Mouse (Mus musculus): Measurements from ENCODE around the gene Tent5c.

Tent5c gene

DNA sequence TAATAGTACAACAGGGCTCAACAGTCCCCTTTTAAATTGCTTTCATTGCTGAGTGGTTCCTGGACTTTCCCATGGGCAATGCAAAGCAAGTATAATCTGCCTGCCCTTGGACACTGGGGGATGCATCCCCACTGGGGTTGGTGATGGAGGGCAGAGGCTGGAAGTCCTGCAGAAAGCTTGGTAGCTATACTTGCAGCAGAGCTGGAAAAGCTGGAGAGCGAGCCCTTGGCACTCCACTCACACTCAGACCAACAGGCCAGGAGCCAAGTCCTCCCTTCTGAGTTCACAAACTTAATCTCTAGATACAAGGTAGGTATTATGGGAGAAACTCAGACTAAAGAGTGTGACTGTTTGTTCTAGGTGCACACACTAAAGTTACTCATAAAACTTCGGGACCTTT, 2.1 kb downstream of the Tent5c start:
- DNase-seq (ENCODE audit: low spot score), result no peak

DNA sequence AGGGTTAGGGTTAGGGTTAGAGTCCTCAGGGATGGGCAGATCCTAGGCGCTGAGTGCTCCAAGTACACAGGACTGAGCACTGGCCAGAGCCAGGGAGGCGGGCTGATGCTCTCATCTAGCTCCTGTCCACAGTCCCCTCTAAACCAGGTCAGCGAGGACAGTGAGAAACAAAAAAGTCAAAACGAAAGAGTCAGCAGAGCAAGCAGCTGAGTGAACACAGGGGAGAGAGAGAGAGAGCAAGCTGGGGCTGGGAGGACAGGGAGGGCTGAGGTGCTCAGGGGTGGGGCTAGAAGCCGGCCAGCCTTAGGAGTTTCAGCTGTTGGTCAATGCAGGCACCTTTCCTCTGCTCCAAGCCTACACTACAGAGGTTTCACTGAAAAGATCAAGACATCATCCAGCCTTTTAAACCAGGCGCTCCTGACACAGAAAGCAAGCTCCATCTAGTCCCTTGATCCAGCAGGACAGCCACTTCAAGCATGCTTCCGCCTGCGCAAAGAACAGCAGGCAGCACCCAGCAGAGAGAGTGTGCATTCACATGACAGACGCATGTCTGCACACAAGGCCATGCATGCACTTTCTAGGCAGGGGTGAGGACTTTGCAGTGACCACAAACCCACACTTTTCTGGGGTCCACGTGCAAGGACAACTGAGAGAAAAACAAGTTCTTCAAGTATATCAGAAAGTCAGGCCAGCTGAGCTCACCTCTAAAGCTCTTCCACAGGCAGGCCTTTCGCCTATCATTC, 3.6 kb downstream of the Tent5c start:
- no peak for DNase-seq (ENCODE audit: low spot score)

DNA sequence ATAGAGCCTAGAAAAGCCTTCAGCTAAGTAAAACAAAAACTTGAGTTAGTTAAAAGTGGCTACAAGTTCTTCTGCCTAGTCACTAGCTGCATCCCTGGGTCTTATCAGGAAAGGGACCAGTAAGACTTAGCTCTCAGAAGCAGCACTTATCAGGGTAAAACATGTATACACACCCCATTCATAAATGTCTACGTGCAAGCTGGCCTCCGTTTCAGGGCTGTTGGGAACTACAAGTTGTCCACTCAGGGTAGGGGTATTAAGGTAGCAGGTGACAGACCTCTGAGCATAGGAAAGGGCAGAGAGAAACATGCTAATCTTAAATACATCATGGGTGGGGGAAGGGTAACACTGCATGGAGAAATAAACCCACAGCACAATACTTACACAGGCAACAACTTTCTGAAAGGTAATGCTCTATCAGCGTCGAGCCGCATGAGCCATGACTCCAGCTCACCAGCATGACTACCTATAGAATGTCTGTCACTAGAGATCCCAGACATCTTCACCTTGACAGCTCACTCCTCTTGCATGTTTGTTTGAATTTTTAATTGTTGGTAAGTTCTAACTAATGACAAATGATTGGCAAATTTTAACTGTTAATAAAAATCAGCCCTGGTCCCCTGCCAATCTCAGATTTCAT, 6.0 kb downstream of the Tent5c start:
- DNase-seq (ENCODE audit: low spot score), result no peak

DNA sequence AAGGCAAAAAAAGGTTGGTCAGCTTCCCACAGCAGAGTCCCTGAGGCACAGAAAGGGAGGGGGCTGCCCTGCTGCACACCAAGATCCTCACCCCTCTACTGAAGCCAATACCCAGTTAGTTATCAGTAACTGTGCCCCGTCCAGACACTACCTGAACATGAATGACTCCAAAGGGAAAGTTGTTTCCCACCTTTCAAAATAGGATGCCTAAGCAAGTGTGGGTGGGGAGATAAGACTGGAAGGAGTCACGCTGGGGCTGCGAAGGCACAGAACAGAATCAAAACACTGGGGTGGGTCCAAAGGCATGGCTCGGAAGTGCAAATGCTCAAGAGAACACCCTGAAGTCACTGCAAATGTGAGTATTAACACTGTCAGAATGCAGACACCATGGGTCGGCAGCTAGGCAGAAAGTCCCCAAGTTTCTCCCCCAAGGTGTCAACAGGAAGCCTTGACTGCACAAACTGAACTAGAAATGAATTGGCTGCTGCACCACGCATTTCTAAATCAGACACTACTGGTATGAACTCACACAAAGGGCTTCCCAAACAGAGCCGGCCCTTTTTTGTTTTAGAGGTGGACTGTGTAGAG, 6.7 kb downstream of the Tent5c start:
- DNase-seq (ENCODE audit: low spot score), result no peak

DNA sequence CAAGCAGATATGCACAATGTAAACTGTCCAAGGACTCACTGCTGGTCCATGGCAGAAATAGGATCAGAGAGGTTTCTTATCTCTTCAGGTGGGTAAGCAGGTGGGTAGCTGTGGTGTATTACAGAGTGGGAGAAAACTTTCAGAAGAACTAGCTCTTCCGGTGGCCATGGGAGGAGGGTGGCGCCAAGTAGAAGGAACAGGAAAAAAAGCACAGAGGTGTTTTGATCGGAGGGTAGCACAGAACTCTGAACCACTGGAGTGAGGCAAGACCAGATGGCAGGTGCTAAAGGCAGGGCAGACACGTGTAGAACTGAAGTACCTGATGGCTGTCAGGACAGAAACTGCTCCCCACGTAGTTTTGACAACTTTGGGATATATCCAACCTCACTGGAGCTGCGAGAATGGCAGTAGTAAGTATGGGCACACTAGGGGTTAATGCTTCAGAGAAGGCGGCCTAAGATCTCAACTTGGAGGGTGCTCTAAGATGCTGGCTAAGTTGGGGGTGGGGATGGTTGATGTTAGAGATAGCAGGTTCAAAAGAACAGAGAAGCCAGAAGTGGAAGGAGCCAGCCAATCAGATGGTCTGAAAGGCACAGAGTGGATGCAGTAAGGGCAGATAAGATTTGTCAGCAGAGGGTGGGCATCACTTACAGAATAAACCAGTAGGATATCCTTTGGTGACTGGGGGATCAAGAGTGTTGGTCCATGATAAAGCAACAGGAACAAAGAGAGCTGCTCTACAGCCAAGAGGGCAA, 8.7 kb downstream of the Tent5c start:
- DNase-seq (ENCODE audit: low spot score), result no peak

DNA sequence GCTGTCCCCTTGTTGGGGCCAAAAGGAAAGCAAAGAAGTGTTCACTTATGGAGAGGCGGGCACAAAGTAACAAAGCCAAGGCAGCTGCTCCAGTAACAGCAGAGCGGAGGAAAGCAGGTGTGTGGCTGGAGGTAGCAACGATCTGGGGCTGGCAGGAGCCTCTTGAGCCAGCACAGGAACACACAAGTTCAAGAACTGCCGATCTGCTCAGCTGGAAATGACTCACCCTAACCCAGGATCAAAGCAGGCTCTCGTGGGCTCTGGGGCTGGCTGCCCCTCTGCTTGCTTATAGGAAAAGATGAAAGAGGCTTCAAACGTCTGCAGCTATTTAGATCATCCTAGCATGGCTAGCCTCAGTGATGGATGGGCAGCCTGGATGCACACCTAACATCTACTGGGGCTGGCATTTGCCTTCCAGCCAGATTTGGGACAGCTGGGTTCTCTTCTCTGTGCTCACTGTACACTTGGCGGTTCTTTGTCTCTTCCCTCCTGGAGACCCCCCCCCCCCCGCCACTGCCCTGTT, 14.1 kb downstream of the Tent5c start:
- DNase-seq (ENCODE audit: low spot score), result no peak

DNA sequence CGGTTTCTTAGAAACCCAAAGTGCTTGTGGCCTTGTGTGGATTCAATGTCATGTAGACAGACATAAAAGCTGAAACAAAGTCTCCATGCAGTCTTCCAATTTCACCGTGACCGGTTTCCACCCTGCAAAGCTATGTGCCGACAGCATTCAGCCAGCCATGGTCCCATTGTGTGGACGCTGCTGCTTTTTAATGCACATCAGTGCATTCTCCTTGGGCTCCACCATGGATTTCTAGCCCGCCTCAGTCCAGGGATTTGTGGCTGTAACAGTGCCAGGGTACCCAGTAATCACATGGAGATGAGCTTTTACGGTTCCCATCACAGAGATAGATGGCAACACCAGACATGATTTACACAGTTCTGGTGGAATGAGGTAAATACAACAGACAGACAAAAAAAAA, 14.6 kb downstream of the Tent5c start:
- DNase-seq (ENCODE audit: low spot score), result no peak

DNA sequence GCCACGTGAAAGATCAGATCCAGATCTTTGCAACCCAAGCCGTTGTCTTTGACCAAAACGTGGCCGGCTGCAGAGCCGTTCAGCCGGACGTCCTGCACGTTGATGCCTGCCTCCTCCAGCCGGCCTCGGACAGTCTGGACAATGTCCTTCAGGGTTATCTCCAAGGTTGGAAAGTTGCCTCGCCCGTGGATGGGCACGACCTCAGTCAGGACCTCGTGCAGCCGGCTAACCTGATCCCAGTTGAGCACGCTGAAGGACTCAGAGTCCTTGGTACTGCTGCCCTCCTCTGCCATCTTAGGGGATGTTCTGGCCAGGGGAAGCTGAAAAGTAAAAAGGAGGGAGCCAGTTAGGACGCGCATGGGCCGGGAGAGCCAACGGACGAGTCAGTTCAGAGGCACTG, 16.0 kb downstream of the Tent5c start:
- peak; percentile 45 for DNase-seq (ENCODE audit: low spot score)

DNA sequence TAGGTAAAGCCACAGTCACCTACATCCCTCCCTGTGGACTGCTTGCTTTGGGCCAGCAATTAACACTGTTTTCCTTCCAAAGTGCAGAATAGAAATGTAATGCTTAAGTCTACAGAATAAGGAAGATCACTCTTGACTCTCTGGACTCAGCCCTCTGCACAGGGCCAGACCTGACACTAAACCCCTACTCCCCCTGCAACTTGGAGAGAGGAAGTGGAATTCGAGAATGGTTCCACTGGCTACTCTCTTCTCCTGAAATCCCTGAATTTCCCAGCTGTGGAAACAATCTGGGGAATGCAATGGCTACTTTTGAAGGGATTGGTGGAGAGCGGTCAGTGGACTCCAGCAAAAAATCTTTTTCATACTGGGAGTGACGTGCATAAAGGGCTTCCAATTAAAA, 18.2 kb downstream of the Tent5c start:
- DNase-seq (ENCODE audit: low spot score), result no peak

DNA sequence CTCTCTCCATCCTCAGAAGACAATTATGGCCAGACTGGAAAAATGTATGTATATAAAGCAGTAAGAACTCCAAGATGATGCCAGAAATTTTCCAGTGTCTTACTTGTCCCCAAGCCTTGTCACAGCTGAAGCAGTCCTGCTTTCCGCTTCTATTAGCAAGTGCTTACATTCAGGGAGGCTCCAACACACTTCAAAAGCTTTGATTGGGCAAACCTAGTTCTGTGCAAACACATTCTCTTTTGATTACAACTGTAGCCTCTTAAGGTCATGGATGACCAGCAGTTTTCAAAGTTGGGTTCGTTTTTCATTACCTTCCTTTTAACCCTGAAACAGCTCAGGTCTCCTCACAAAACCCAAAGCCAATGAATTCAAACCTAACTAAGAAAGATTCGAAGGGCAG, 19.0 kb downstream of the Tent5c start:
- no peak for DNase-seq (ENCODE audit: low spot score)

DNA sequence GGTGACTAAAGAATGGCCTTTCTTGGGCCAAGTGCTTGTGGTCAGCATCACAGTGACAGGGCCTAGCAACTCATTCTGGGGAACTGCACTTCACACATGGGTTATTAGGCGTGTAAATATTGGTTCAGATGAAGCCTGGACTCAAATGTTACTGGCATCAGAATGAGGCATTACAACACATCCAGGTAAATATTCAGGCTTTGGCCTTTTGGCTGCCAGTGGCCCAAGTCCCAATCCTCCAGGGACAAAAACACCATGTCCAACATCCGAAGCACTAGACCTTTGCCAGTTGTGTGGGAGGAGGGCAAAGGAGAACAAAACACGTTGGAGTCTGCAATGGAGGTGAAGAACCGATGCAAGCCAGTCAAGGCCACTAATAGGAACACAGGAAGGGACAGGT, 22.6 kb downstream of the Tent5c start:
- DNase-seq (ENCODE audit: low spot score), result no peak

DNA sequence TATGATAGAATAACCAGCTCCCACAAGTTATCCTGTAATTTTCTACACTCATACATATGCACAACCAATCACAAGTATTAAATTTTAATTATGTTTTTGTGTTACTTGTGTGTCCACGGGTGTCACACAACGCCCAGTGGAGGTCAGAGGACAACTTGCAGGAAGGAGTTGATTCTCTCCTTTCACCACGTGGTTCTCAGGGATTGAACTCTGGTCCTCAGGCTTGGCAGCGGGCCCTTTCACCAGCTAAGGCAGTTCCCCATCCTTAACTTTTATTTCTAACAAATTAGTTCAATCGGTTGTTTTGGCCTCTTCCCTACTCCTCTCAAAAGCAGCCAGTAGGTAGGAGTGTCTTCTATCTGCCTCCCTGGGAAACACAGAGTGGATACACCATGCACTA, 24.5 kb downstream of the Tent5c start:
- no peak for DNase-seq (ENCODE audit: low spot score)

DNA sequence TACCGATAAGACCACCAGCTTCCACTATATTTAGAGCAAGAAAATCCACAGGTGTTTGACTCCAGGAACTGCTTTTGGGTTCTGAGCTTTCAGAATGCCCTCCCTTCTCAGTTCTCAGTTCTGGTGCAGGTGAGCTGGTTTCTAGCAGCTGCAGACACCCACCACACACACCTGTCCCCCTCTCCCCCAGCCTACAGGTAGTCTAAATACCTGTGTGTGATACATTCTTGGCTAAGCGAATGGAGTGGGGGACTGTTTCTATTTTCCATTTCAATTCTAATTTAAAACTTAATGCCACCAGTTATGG, 25.2 kb downstream of the Tent5c start:
- DNase-seq (ENCODE audit: low spot score), result no peak

DNA sequence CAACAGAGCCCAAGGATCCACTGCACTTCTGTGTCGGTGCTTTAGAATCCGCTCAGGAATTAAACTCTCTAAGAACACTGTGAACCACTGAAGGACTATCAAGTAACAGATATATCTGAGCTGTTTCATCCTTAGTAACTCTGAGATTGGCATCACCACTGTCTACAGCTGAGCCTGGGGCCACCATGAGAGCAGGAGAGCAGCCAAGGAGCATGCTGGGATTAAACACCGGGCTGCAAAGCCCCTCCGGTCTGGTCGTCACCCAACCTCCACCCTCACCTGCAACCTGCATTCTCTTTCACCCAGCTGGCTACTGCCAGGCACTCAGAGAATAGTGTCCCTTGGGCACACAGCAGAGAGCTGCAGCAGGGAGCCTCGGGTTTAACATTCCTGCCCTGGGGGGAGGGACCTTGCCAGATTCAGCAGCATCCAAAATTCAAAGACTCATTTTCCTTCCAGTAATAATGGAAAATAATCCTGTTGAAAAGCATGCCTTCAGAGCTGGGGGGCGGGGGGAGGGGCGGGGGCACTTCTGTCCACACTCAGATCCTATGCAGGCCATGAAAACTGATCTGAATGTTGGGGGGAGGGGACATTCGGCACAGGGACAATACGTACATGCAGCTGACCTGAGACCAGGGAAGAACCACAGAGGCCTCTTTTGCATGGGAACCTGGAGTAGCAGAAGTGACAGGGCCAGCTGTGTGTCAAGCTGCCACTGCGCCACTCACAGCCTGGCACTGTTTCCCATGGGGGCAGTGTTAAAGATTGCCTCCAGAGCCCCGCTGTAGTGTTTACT, 25.8 kb downstream of the Tent5c start:
- DNase-seq (ENCODE audit: low spot score), result no peak

DNA sequence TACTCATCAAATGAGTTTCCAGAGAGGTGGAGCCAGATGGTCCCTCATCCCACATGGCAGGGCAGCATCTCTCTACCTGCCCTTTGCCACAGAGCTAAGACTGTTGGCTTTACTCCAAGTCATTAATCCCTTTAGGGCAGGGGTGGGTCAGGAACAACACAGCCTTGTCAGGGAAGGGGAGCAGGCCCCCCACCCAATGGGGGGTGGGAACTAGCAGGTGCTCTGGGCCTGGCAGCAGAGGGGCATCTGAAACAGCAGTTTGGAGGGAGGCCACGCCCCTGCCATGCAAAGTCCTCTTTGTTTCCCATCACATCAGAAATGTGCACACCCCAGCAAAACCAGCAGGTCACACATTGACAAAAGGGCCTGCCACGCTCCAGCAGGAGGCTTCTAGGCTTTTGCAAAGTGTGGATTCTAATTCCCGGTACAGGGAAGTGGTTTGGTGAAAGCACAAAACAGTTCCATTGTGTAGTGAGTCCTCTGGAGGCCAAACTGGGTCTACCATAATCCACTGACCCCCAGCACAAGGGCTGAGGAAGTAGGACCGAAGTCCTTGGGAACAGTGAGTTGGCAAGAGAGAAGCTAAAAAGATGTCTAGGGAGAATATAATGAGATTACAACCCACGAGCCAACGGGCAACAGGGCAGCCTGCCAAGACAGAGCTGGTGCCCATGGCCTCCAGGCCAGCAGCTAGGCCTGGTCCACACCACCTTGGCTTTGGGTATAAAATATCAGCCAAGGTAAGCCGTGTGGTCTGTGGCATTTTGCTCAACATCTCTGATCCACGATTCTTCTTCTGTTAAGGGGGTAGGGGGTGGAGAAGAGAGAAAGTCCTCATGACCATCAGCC, 26.7 kb downstream of the Tent5c start:
- DNase-seq (ENCODE audit: low spot score), result peak; percentile 47

DNA sequence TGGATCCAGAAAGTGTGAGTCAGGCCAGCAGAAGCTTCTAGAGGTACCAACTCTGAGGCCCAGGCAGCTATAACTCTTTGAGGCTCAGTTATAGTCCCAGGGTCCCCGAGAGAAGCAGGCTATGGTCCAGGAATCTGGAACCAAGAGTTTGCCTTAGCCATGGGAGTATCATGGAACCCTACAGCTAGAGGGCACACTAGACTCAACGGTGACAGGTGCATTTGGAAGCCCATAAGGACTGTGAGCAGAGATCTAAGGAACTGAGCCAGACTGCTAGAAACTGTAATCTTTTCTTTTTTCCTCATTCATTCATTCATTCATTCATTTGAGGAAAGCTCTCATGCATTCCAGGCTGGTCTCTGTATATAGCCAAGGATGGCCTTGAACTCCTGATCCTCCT, 28.6 kb downstream of the Tent5c start:
- no peak for DNase-seq (ENCODE audit: low spot score)

DNA sequence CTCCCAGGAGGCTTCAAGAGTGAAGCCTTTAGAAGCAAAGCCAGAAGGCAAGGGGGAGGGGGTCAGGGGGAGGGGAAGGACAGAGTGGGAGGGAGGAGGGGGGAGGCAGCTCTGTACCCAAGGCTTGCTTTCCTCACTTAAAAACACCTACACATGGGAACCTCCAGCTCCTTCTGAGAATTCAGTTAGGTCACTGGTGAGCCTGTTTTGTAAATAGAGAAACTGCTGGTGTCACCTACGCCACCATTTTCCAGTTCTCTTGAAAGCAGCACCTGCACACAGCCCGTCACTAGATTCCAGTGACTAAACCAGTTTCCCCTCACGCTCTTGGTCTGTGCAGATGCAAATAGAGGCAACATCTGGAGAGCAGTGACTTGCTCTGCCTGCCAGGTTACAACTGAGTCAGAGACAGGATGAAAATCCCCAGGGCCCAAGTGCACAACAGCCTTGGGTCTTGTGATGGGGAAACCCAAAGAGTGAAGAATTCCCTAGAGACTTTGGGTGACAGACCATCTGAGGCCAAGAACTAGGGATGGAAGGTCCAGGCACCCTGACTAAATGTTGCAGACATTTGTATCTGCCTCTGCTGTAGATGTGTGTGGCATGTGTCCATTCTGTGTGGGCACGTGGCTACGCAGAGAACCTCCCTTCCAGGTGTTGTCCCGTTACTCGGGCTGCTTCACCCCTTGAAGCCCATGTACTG, 45.2 kb downstream of the Tent5c start:
- DNase-seq (ENCODE audit: low spot score), result no peak

DNA sequence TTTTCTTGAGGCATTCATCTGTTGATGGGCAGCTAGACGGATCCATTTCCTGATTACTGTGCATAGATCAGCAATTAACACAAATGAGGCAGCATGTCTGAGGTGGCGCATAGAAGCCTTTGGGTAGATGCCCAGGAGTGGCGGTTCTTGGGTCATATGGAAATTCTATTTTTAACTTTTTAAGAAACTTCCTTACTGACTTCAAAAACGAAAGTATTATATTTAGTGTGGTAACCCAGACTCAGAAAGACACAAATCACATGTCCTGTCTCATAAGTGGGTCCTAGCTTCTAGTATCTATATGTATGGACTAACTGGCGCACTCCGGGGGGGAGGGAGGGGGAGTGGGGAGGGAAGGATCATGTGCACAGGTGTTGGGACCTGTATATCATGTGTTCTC, 46.6 kb downstream of the Tent5c start:
- DNase-seq (ENCODE audit: low spot score), result no peak

DNA sequence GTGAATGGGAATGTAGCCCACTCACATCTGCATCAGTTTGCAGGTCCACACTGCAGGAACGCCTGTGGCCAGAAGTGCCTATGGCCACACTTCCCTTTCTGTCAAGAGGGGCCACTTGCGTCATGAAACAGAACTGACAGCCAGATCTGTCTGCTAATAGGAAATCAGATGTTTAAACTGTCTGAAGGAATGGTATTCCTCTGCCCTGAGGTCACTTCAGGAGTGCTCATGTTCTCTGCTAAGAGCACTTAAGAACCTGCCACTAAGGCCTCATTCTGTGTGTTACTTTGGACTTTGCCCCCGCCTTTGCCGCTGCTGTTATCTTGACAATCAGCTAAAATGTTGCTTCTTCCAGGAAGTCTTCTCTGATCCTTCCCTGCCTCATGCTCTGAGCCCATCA, 48.4 kb downstream of the Tent5c start:
- no peak for DNase-seq (ENCODE audit: low spot score)

DNA sequence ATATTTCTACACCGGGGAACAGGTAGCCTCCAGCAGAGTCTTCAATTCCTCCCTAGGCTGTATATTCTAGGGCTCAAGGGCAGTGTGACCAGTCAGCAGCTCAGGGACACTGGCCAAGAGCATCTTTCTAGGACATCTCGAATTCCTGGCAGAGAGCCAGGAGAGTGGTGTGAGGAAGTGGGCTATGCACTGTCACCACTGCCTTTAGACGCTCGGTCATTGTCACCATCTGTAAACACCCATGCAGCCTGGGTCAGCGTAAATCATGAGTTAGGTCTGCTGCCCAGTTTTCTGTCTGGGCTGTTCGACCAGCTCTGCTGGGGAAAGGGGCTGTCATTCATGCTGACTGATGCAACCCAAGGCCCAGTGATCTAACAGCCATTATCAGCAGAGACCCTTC, 49.1 kb downstream of the Tent5c start:
- peak; percentile 24 for DNase-seq (ENCODE audit: low spot score)
